Mouse (Mus musculus) thymus, postnatal 14 days (tissue): ENCODE results near the gene Mlf2.

Source experiments
- DNase-seq: peaks from one replicate; pipeline ENCODE4 v3.0.0; 2021

Gene Mlf2

DNA sequence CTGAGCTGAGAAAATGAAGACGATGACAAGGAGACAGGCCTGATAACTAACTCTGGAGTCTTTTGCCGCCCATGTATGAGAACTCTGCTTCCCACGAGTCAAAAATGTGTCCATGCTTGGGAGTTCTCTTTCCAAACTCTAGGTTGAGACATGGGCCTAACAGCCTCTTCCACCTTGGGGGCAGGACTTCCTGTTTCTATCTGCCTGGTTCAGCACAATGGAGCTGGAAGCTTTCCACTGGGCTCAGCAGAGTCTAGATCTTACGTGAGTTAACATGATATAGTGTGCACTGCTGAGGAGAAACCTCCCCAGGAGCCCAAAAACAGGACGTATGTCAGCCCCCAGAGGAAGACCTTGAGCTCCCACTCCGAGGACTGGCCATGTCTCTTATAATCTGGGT lies 18.0 kb upstream of the Mlf2 start:
- no peak for DNase-seq

DNA sequence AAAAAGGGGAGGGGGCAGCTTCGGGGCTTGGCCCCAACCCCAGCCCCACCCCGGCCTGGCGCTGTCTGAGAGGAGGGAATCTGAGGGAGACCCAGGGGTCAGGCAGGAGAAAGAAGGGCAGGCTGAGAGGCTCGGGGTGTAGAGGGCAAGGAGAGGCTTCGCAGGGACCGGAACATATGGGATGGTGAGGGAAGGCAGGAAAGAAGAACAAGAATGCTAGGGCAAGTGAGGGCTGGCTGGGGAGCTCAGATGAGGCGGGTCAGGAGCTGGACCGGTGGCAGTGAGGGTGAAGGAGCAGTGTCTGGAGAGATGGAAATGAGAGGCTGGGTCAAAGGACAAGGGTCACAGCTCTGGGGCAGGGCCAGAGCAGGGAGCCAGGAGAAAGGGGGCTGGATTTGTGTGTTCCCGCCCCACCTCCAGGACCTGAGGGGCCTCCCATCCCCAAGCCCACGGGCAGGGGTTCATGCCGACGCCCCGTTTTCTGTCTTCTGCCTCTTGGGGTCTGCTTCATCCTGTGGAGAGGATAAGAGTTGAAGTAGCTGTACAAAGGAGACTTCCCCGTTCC lies 17.4 kb upstream of the Mlf2 start:
- DNase-seq = no peak

DNA sequence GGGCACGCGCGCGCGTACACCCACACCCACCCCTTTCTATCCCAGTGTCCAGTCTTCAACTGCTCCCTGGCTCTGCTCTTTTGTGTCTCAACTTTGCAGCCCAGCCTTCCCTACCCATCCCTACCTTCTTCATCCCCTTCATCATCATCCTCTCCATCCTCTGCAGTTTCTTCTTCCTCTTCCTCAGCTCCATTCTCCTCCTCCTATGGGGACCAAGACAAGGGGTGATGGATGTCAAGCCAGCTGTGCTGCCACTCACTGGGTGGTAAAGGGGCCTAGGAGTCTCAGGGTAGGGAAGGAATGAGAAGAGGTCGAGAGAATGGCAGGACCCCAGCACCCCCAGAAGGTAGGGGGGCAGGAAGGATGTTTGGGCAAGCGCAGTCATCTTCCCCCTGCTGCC lies 16.7 kb upstream of the Mlf2 start:
- no peak for DNase-seq

DNA sequence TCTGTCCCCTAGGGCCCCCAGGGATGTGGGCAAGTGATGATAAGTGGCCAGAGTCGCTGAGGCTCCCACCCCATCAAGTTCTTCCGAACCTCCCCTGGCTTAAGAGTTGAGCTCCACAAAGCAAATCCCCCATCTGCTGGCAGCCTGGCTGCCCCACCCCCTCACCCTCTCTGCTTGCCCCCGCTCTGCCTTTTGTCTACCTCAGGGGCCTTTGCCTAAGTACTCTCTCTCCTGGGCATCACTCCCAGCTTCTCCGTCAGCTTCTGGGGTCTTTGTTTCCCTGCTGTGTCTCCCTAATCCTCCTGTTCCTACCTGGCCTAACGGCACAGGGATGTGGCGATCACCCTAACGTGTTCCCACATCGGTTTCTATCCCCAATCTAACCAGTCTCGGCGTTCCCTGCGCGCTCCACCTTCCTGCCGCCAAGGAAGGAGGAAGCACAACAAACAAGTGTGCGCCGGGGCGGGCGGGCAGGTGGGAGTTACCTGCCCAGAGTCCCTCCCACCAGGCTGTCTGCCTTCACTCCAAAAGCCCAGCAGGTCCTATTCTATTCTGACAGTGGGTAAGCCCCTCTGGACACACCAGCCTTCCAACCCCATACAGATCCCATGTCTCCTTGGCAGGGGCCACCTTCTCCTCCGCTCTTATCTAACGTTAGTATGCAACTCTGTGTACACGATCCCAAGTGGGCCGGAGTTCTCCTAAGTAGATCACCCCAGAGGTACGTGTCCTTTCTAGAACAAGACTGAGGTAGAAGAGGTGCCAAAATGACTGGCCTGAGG lies 15.8 kb upstream of the Mlf2 start:
- DNase-seq = no peak

DNA sequence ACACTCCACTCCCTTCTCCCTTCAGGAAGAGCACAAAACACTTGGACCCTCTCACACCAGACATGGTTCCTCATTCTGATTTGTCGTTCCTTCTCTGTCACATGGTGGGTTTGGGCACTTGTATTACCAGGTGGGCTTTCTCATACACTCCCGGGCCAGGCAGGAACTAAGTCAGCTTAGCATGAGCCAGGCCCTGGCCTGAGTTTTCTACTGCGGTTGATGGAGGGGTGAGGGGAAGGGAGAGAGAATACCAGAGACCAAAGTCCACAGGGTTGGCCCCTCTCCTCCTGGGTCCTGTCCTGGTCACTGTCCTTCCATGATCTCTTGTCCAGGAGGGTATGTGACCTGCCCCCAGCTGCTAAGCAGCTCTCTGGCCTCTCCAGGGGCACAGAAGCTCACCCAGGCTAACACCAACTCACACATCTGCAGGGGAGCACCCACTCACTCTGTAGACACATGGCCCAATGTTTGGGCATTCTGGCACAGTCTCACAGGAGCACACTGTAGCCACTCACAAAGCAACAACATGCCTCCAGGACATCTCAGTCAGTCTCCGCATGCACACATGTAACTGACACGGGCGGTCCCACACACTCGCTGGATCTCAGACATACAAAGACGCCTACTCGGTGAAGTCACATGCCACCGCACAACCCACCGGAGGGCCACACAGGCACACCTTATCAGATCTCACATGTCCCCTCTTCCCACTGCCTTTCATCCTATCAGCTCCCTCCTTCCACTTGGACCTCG lies 15.1 kb upstream of the Mlf2 start:
- peak; percentile 55 for DNase-seq

DNA sequence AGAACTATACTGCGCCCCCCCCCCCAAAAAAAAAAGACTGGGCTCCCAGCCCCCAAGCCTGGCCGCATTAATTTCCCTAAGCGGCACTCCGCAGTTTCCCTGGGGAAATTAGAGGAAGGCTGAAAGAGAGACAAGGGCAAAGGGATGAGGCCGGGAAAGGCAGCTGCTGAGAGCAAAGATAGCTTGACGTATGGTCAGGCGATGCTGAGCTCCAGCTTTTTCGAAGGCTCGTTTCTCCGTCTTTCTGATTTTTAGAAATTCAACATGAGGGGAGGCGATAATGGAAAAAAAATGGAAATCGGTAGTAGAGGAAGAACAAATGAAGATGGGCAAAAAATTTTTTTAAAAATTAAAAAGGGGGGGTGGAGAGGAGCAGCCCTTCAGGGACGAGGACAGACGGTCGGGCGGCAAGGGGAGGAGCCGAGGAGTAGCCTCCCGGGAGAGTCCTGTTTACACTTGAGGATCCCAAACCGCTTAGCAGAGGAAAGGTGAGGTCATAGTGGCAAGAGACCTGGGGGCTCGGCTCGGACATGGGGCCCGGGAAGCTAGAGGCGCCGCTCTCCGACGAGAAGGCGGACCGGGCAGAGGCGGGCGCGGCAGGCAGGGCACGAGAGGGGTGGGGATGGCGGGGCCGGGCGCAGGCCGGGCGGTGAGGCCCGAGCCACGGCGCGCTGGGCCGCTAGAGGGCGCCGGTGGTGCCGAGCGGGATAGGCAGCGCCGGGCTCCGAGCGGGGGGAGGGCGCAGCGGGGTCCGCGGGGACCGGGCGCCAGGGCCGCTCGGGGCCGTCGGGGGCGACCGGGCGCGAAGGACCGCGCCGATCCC lies 14.3 kb upstream of the Mlf2 start:
- peak; percentile 95 for DNase-seq

DNA sequence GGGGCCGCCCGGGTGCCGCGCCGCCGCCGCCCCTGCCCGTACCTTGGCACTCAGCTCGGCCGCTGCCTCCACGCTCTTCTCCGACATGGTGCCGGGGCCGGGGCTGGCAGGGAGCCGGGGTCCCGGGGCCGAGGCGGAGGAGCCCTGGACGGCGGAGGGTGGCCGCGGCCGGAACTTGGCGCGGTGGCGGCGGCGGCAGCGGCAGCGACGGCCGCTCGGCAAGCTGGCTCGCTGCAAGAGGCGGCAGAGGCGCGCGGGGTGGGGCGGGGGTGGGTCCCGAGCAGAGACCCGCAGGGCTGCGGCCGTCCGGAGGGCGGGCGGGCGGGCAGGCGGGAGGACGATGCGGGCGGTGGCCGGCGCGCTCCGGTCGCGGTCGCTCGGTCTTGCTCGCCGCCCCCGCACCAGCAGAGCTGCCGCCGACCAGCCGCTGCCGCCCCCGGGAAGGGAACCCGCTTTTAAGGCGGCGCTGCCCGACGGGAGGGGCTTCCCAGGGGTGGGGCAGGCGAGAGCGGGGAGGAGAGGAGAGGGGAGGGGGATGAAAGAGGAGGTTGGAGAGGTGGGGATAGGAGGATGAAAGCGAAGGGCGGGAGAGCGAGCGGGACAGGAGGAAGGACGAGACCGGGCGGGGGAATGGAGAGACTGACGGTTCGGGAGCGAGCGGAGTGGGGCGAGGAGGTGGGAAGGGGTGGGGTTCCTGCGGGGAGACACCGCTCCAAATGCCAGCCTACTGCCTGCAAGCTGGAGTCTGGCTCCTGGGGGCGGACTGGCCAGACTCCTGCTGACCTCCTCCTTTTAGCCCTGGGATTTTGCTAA lies 13.5 kb upstream of the Mlf2 start:
- peak; percentile 86 for DNase-seq

DNA sequence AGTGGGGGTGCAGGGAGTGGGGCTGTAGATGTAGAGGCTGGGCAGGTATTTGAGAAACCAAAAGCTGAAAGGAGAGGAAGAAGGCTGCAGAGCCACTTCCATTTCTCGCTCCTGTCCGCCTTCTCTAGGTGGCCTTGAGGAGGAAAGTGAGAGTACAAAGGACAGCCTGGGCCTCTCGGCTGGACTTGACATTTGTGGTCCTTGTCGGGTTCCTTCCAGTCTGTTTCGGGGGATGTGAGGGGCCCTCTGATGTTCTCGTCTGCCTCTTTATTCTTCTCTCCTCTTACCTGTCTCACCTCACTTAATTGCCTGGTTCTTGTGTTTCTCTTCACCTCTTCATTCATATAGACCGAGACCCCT lies 12.9 kb upstream of the Mlf2 start:
- no peak for DNase-seq

DNA sequence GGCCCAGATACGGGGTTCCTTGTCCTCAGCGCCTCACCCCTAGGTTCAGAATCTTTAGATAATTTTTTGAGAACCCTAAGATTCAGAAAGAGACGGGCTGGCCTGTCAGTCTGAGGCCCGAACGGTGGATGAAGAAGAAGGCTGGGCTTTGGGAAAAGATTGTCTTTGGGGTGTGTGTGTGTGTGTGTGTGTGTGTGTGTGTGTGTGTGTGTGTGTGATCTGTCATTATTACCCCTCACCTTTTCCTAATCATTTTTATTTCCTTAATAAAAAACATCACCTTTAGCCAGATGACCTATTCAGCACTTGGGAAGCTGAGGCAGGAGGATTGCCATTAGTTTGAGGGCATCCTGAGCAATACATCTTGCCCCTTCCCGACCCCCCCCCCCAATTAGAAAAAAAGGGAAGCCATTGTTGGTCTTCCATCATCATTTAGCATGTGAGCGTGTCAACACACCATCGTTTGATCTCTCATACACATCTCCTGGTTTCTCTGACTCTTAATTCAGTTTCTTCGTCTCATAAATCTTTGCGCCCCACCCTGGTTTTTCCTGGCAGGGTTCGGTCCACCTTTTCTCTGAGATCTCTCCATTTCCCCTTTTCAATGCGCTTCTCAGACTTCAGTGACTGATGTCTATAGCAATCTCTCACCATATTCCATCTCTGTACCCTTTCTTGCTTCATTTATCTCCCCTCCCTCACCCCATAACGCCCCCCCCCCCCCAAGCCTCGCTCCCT lies 12.1 kb upstream of the Mlf2 start:
- DNase-seq = no peak

DNA sequence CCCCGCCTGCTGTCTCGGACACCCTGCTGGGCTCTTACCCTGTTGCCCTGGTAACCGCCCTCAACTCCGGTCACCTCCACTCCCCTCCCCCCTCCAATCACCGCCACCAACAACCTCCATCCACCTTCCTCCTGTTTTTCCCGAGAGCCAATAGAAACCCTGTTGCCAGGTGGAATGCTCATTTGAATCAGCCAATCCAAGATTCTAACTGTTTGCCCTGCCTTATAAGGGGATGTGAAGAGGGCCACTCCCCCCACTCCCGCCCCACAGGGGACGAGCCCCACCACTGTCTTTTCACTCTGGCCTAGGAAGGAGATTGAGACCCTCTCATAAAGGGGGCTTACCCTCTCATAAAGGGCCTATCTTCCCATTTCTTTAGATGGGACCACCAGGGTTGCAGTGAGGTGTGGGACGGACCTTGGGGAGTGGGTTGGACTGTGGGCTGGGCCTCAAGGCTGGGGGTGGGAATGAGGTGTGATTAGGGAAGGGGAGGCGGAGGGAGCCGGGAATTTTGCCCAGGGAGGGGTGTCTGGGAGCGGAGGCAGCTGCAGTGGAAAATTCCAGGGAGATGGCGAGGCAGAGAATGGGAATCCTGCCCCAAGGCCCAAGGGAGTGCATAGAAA lies 11.4 kb upstream of the Mlf2 start, which contains the start of gene Ptms:
Gene Ptms (minus strand): TSS at position 409 of the 623 bp plus-strand sequence.
- DNase-seq = peak; percentile 72

DNA sequence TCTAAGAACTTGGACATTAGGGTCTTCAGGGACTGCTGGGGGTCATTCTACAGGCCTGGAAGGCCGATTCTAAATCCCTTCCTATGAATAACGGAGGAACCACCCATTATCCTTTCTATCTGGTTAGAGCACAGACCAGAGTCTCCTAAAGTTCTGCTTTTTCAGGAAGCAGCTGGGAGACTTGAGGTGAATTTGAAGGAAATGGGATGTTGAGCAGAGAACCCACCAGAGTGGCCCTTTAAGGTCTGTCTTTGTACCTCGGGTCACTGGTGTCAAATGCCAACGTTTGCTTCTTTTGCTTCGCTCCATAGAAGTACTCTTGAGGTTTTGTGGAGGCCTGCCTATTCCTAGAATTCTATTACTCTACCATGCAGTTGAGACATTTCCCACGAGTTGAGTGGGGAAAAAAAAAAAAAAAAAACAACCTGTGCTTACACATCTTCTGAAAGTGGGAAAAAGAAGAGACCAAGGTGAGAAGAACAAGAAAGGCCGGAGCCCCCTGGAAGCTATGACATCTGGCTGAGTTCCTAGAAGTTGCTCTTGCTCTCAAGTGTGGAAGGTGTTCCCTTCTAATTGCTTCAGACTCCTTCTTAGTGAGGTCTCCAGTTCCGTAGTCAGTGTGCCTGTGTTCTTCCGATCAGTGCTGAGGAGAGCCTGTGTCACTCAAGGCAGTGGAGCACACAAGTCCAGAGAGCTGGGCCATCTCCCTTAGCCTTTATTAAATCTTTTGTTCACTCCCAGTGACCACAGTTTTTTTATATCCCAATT lies 10.7 kb upstream of the Mlf2 start:
- DNase-seq = no peak

DNA sequence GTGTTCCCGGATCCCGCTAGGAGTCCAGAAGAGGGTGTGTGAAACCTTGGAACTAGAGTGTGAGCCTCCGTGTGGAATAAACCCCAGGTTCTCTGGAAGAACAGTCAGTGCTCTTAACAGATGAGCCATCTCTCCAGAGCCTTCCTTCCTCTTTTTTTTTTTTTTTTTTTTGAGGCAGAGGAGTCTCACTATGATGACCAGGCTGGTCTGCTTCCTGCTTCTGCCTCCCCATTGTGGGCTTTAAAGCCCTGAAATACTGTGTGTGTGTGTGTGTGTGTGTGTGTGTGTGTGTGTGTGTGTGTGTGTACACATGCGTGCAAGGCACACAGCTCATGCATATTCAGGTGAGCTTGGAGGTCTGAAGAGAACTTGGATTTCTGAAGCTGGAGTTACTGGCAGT lies 9.6 kb upstream of the Mlf2 start:
- no peak for DNase-seq

DNA sequence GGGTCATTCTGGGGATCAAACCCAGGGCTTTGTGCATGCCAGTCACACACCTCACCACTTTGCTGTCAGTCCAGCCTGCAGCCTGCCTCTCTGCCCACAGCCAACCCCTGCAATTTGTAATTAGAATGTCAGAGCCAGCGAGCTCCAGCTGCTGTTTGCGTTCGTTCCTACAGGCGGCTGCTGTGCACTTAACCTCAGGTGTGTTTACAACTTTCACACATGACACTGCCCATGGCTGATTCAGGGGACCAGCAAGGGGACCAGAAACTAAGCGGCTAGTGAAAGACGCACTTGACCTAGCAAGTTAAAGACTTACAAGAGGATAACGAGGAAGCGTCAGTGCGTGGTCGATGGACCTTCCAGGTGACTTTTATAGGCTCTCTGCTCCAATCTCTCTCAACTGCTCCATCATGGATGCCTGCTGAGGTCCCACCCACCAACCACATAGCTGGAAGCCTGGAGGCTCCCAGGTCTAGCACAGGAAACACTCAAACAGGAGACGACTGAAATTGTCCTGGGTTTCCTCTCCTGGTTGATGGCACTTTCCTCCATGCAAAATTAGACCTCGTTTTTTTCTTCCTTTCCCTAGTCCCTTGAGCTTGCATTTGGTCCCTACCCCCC lies 5.9 kb upstream of the Mlf2 start:
- no peak for DNase-seq

DNA sequence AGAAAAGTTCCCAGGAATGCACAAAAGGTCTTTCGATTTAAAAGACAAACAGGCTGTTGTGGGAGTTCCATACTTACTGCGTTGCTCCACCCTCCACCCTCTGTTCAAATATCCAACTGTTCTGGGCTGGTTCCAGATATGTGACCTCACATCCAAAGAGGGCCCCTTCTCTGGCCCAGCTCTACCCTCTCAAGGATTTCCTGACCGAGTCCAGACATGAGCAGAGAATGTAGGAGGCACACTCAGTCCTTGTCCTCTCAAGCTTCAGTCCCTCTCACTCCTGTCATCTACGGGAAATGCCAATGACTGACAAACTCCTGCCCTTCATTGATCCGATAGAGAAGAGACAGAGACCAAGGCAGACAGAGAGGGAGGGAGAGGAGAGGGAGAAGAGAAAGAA lies 5.2 kb upstream of the Mlf2 start:
- no peak for DNase-seq

DNA sequence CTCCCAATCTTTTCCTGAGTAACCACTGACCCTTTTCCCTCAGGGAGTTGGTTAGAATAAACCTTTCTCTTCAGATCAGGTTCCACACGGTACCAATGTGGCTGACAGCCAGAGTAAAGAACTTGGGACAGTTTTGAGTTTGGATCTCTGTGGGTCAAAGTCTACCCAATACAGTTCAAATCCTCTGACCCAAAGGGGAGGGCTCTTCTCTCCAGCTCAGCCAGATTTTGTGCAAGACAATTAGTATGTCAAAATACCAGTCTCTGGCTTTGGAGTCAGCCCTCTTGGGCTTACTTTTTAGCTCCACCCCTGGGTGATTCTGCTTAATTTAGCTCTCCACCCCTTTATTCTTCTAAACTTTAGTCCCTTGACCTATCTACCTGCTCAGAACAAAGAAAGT lies 955 bp upstream of the Mlf2 start:
- no peak for DNase-seq

DNA sequence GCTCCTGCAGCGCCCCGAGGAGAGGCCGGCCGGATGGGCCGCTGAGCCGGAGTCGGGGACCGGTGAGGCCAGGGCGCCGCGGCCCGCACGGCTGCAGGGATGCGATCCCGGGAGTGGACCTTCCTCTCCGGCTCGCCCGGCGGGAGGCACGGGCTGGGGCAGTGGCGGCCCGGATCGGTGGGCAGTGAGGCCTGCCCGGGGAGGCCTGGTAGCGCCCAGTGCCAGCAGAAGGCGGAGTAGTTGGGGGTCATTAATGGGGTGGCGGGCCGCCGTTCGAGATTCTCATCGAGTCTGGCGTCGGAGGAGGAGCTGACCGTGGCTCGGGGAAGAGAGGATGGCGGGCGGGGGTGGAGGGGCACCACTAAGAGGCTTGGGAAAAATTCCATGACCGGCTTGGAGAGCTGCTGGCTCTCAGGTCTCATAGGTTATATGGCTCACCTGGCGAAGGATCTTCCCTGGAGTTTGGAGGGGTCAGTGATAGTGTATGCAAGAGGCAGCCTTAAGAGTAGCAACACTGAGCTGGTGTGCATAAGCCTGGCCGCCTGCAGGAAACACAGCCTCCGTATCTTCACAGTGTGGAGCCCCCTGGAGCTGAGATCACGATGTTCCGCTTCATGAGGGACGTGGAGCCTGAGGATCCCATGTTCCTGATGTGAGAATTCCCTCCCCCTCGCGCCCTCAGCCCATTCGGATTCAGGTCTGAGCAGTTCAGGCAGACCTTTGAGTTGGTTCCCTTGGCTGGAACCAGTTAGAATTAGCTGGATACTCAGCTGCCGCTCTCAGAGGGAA lies 533 bp downstream of the Mlf2 start:
- peak; percentile 71 for DNase-seq

DNA sequence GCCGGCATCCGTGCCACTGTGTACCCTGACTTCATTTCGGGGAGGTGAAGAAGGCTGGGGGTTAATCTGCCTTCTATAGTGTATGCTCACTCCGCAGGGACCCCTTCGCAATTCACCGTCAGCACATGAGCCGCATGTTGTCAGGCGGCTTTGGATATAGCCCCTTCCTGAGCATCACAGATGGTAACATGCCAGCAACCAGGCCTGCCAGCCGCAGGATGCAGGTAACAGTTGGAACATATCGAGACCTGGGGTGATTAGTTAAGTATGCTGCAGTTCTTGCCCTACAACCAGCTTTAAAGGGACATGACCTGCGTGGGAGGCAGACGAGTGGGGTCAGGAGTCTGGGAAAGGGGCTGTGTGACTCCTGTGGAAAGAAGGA lies 1.1 kb downstream of the Mlf2 start:
- DNase-seq = no peak

DNA sequence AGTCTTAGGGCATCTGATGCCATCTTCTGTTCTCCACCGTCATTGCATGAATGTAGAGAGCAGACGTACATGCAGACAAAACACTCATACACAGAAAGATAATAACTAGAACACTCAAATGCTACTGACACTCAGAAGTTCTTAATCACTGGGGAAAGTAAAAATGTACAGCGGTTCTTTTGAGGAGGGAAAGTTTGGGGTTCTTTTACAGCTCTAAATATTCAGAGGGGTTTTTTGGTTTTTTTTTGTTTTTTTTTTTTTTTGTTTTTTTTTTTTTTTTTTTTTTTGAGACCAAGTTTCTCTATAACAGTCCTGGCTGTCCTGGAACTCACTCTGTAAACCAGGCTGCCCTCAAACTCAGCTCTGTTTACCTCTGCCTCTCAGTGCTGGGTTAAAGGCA lies 1.9 kb downstream of the Mlf2 start:
- no peak for DNase-seq

DNA sequence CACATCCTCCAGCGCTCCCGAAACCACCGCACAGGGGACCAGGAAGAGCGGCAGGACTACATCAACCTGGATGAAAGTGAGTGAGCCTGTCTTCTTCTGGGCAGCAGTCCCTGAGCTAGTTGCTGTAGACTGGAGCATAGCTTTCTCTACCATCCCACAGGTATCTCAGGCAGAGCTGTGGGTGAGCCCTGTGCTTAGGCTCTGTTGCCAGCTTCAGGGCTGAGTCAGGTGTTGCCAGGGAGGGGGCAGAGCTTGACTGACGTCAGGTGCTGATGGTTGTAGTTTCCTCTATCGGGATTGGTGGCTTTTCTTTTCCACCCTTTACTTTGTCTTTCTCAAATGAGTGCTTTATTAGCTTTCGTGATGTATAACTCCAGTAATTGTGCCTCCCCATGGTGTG lies 3.5 kb downstream of the Mlf2 start:
- DNase-seq = no peak
